Mouse (Mus musculus) liver, postnatal 0 days (tissue): ENCODE results near the gene Abcg5.

Source experiments
- CTCF ChIP-seq: sonication (generic); IDR thresholded peaks from 2 replicates; pipeline ENCODE4 v1.5.1; 2016; ENCODE audit warnings: antibody characterized with exemption, low read depth
- EP300 ChIP-seq: IDR thresholded peaks from 2 replicates; pipeline ENCODE4 v1.6.1; 2016; ENCODE audit warnings: antibody characterized with exemption, low read depth, mild to moderate bottlenecking

- no peak for TF ChIP-seq CTCF
- TF ChIP-seq EP300, result no peak
Measured at GRCm38 (mm10) chr17:84729140-84729539, 46.3 kb upstream of the Abcg5 start.
